Mouse (Mus musculus) myocyte (in vitro differentiated cells): ENCODE measurements around the gene Mdfic.

Experiments
- CEBPB ChIP-seq: IDR thresholded peaks from 2 replicates; pipeline ENCODE4 v1.6.1; 2011; ENCODE audit warnings: mild to moderate bottlenecking, moderate library complexity; ENCODE audit not compliant: poor library complexity, insufficient read depth, severe bottlenecking
- E2F4 ChIP-seq: IDR thresholded peaks from one replicate; pipeline ENCODE4 v1.6.1; 2011; ENCODE audit warnings: mild to moderate bottlenecking, control low read depth, moderate library complexity; ENCODE audit not compliant: insufficient read depth
- MAX ChIP-seq: IDR thresholded peaks from one replicate; pipeline ENCODE4 v1.6.1; 2011; ENCODE audit warnings: low read depth, mild to moderate bottlenecking, control low read depth
- MYOD1 ChIP-seq, 3 experiments: IDR thresholded peaks; one replicate each; pipeline ENCODE4 v1.6.1; 2011; ENCODE audit warnings: control low read depth in 2 of 3, low read depth in 2 of 3, mild to moderate bottlenecking in 2 of 3, moderate library complexity in 1 of 3; ENCODE audit not compliant: insufficient read length in 2 of 3, control insufficient read depth in 1 of 3
- MYOG ChIP-seq, 3 experiments: IDR thresholded peaks; one replicate each; pipeline ENCODE4 v1.6.1; 2011; ENCODE audit warnings: control low read depth in 2 of 3, low read depth in 2 of 3, mild to moderate bottlenecking in 2 of 3; ENCODE audit not compliant: insufficient read length in 2 of 3, control insufficient read depth in 1 of 3, insufficient read depth in 1 of 3
- POLR2A ChIP-seq: IDR thresholded peaks from one replicate; pipeline ENCODE4 v1.6.1; 2011; ENCODE audit warnings: low read depth, mild to moderate bottlenecking, control low read depth, moderate library complexity; ENCODE audit not compliant: insufficient read length
- POLR2AphosphoS2 ChIP-seq: IDR thresholded peaks from one replicate; pipeline ENCODE4 v1.6.1; 2011; ENCODE audit warnings: low read depth, control low read depth; ENCODE audit not compliant: insufficient read length
- REST ChIP-seq: IDR thresholded peaks from one replicate; pipeline ENCODE4 v1.6.1; 2011; ENCODE audit warnings: mild to moderate bottlenecking, control low read depth, moderate library complexity; ENCODE audit not compliant: insufficient read depth, insufficient read length
- SRF ChIP-seq: IDR thresholded peaks from one replicate; pipeline ENCODE4 v1.6.1; 2011; ENCODE audit warnings: low read depth; ENCODE audit not compliant: control insufficient read depth, insufficient read length
- TCF12 ChIP-seq: IDR thresholded peaks from one replicate; pipeline ENCODE4 v1.6.1; 2011; ENCODE audit warnings: mild to moderate bottlenecking, control low read depth; ENCODE audit not compliant: poor library complexity, insufficient read depth, severe bottlenecking
- TCF3 ChIP-seq: IDR thresholded peaks from one replicate; pipeline ENCODE4 v1.6.1; 2011; ENCODE audit warnings: low read depth, control low read depth; ENCODE audit not compliant: insufficient read length
- USF1 ChIP-seq: IDR thresholded peaks from one replicate; pipeline ENCODE4 v1.6.1; 2011; ENCODE audit warnings: low read depth, mild to moderate bottlenecking, control low read depth, moderate library complexity

DNA sequence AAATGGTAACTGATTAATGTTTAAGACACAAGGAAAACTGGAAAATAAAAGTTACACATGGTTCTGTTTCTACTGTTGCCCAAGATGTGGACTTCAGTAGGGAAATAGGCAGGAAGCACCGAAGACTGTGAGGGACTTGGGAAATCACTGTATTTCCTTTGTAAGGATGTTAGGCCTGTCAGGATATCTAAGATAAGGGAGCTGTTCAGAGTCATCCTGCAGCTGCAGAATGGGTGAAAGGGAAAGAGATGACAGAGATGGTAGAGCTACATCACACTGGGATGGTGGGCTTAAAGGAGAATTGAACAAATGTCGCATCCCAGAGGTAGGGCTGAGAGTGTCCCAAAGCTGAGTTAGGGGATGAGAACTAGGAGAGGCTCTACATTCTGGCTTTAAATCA lies 9.8 kb downstream of the Mdfic start:
- no peak for TF ChIP-seq MYOG (IDR thresholded peaks at IDR 0.05; ENCODE audit: control insufficient read depth in 1 of 3, insufficient read depth in 1 of 3, insufficient read length in 2 of 3, low read depth in 2 of 3)
- TF ChIP-seq MYOD1 (IDR thresholded peaks at IDR 0.05; ENCODE audit: control insufficient read depth in 1 of 3, insufficient read length in 2 of 3, low read depth in 2 of 3): no peak
- no peak for TF ChIP-seq REST
- TF ChIP-seq POLR2A: no peak
- TF ChIP-seq TCF12: no peak
- no peak for TF ChIP-seq POLR2AphosphoS2
- TF ChIP-seq MAX: no peak
- TF ChIP-seq E2F4: no peak
- TF ChIP-seq CEBPB: no peak
- TF ChIP-seq TCF3: no peak
- TF ChIP-seq SRF: no peak
- TF ChIP-seq USF1: no peak
